Mouse (Mus musculus) CH12.LX (cell line): ENCODE data around the gene Sept1. TPM values are rescaled to one million over a fixed set of nuclear protein-coding genes. Genes with fewer than 3 reads are reported as not detected.
A peak's percentile ranks its signal among the peaks of the same experiment; 100 is the strongest.

Source experiments
- DNase-seq: peaks from one replicate; pipeline ENCODE4 v3.0.0-alpha.2; 2013; ENCODE audit errors: extremely low read depth
- H3K27ac ChIP-seq: 2 replicates; pipeline ENCODE4 v1.5.1; 2012; ENCODE audit warnings: low read depth, mild to moderate bottlenecking, control low read depth, moderate library complexity; ENCODE audit not compliant: insufficient read depth
- H3K27me3 ChIP-seq: replicated peaks from 2 replicates; pipeline ENCODE3; 2012; ENCODE audit warnings: inconsistent platforms
- H3K36me3 ChIP-seq, 2 experiments: replicated peaks in 1 of 2; 2 replicates each; pipeline versions ENCODE3 to v1.6.1; 2012; ENCODE audit warnings: inconsistent platforms in 1 of 2, low read length in 1 of 2, mild to moderate bottlenecking in 1 of 2, mixed read lengths in 1 of 2, moderate library complexity in 1 of 2; ENCODE audit not compliant: control insufficient read depth in 1 of 2, insufficient read depth in 1 of 2
- H3K4me1 ChIP-seq, 2 experiments: 2 replicates each; pipeline ENCODE4 v1.6.1; 2012; ENCODE audit warnings: inconsistent platforms in 1 of 2, moderate library complexity in 1 of 2; ENCODE audit not compliant: insufficient read depth in 2 of 2, control insufficient read depth in 1 of 2
- H3K4me2 ChIP-seq: 2 replicates; pipeline ENCODE4 v1.6.1; 2012; ENCODE audit warnings: low read depth, mild to moderate bottlenecking, control low read depth; ENCODE audit not compliant: poor library complexity, insufficient read depth, severe bottlenecking
- H3K4me3 ChIP-seq, 3 experiments: fragments of 150-350 bp in 1 of 3; sonication (generic) in 1 of 3; replicated peaks in 1 of 3; 2 replicates each; pipeline versions ENCODE3 to v1.5.1; 2011 to 2012; ENCODE audit warnings: low read depth in 2 of 3, low read length in 2 of 3, mild to moderate bottlenecking in 2 of 3, moderate library complexity in 2 of 3, control low read depth in 1 of 3, improper control_type of control experiment in 1 of 3, inconsistent platforms in 1 of 3, mixed read lengths in 1 of 3; ENCODE audit not compliant: poor library complexity in 1 of 3
- H3K79me2 ChIP-seq: replicated peaks from 2 replicates; pipeline ENCODE4 v1.6.1; 2012; ENCODE audit warnings: mild to moderate bottlenecking, moderate library complexity; ENCODE audit not compliant: control insufficient read depth, poor library complexity, insufficient read depth, severe bottlenecking; ENCODE audit errors: extremely low read depth
- H3K9ac ChIP-seq: 2 replicates; pipeline ENCODE4 v1.6.1; 2012; ENCODE audit warnings: low read depth, mild to moderate bottlenecking, control low read depth, moderate library complexity; ENCODE audit not compliant: insufficient read depth
- H3K9me3 ChIP-seq: replicated peaks from 2 replicates; pipeline ENCODE3; 2012; ENCODE audit warnings: low read length, inconsistent platforms, mixed read lengths
- BHLHE40 ChIP-seq: IDR thresholded peaks from 2 replicates; pipeline ENCODE4 v1.6.1; 2011; ENCODE audit warnings: mild to moderate bottlenecking, low read depth, low read length, improper control_type of control experiment
- CHD2 ChIP-seq: IDR thresholded peaks from 2 replicates; pipeline ENCODE4 v1.6.1; 2011; ENCODE audit warnings: low read length, improper control_type of control experiment
- CTCF ChIP-seq, 2 experiments: IDR thresholded peaks in 1 of 2; conservative IDR thresholded peaks in 1 of 2; 2 replicates each; pipeline ENCODE4 v1.5.1; 2011 to 2012; ENCODE audit warnings: low read depth in 2 of 2, low read length in 2 of 2, improper control_type of control experiment in 1 of 2, inconsistent platforms in 1 of 2, mild to moderate bottlenecking in 1 of 2, moderate library complexity in 1 of 2
- E2F4 ChIP-seq: IDR thresholded peaks from 2 replicates; pipeline ENCODE4 v1.6.1; 2011; ENCODE audit warnings: low read depth, low read length, improper control_type of control experiment; ENCODE audit not compliant: insufficient replicate concordance
- ELF1 ChIP-seq: IDR thresholded peaks from 2 replicates; pipeline ENCODE4 v1.6.1; 2014; ENCODE audit warnings: low read depth, mild to moderate bottlenecking, inconsistent platforms, low read length, improper control_type of control experiment
- EP300 ChIP-seq: IDR thresholded peaks from 2 replicates; pipeline ENCODE4 v1.6.1; 2011; ENCODE audit warnings: low read length, improper control_type of control experiment
- ETS1 ChIP-seq: conservative IDR thresholded peaks from 2 replicates; pipeline ENCODE4 v1.6.1; 2012; ENCODE audit warnings: low read depth, mild to moderate bottlenecking, inconsistent platforms, low read length, improper control_type of control experiment, moderate library complexity
- GABPA ChIP-seq: IDR thresholded peaks from 2 replicates; pipeline ENCODE4 v1.6.1; 2012; ENCODE audit warnings: low read depth, low read length, improper control_type of control experiment, inconsistent platforms; ENCODE audit not compliant: insufficient replicate concordance
- JUN ChIP-seq: IDR thresholded peaks from 2 replicates; pipeline ENCODE4 v1.6.1; 2011; ENCODE audit warnings: low read depth, mild to moderate bottlenecking, low read length, improper control_type of control experiment, moderate library complexity; ENCODE audit not compliant: insufficient read depth
- KAT2A ChIP-seq: IDR thresholded peaks from 2 replicates; pipeline ENCODE4 v1.6.1; 2012; ENCODE audit warnings: low read length, improper control_type of control experiment, inconsistent platforms; ENCODE audit not compliant: insufficient replicate concordance
- MAX ChIP-seq: IDR thresholded peaks from 2 replicates; pipeline ENCODE4 v1.6.1; 2011; ENCODE audit warnings: low read length, improper control_type of control experiment
- MEF2A ChIP-seq: IDR thresholded peaks from 2 replicates; pipeline ENCODE4 v1.6.1; 2014; ENCODE audit warnings: low read depth, mild to moderate bottlenecking, inconsistent platforms, low read length, improper control_type of control experiment, borderline replicate concordance
- NELFE ChIP-seq: IDR thresholded peaks from 2 replicates; pipeline ENCODE4 v1.6.1; 2011; ENCODE audit warnings: low read depth, low read length, improper control_type of control experiment
- PAX5 ChIP-seq: IDR thresholded peaks from 2 replicates; pipeline ENCODE4 v1.6.1; 2012; ENCODE audit warnings: low read length, inconsistent platforms, mixed read lengths
- POLR2A ChIP-seq: IDR thresholded peaks from 2 replicates; pipeline ENCODE4 v1.6.1; 2011; ENCODE audit warnings: low read depth, mild to moderate bottlenecking, improper control_type of control experiment, low read length
- RAD21 ChIP-seq: IDR thresholded peaks from 2 replicates; pipeline ENCODE4 v1.6.1; 2011; ENCODE audit warnings: low read depth, mild to moderate bottlenecking, low read length, improper control_type of control experiment, moderate library complexity
- SIN3A ChIP-seq: IDR thresholded peaks from 2 replicates; pipeline ENCODE4 v1.6.1; 2012; ENCODE audit warnings: low read length, improper control_type of control experiment, inconsistent platforms
- TBP ChIP-seq: conservative IDR thresholded peaks from 2 replicates; pipeline ENCODE4 v1.6.1; 2011; ENCODE audit warnings: low read depth, low read length, improper control_type of control experiment
- TCF12 ChIP-seq: IDR thresholded peaks from 2 replicates; pipeline ENCODE4 v1.6.1; 2014; ENCODE audit warnings: low read depth, mild to moderate bottlenecking, inconsistent platforms, low read length, improper control_type of control experiment
- USF2 ChIP-seq: conservative IDR thresholded peaks from 2 replicates; pipeline ENCODE4 v1.6.1; 2011; ENCODE audit warnings: low read depth, low read length, improper control_type of control experiment
- ZC3H11A ChIP-seq: IDR thresholded peaks from 2 replicates; pipeline ENCODE4 v1.6.1; 2012; ENCODE audit warnings: low read depth, mild to moderate bottlenecking, inconsistent platforms, low read length, improper control_type of control experiment
- ZNF384 ChIP-seq: IDR thresholded peaks from 2 replicates; pipeline ENCODE4 v1.6.1; 2012; ENCODE audit warnings: low read depth, low read length, improper control_type of control experiment, inconsistent platforms
- dilution Hi-C: fragments of 300-500 bp; cut with MboI; formaldehyde crosslinking; loops from 2 replicates; pipeline ENCODE4 v1.14.3; 2020; ENCODE audit warnings: low sequenced_read_pairs; ENCODE audit not compliant: extremely low pct_unique_long_range_greater_than_20kb, extremely low pct_ligation_motif_present
- in situ Hi-C: fragments of 300-500 bp; cut with MboI; formaldehyde crosslinking; loops from 3 replicates; pipeline ENCODE4 v1.14.3; 2019; ENCODE audit warnings: low sequenced_read_pairs, low pct_ligation_motif_present, low pct_unique_long_range_greater_than_20kb, mixed read lengths
- polyA plus RNA-seq: library from polyadenylated mRNA; unstranded; fragments of >175 nt; gene quantifications from 2 replicates; pipeline ENCODE4 v1.2.1, GENCODE M21; 2012; ENCODE audit warnings: low read depth; ENCODE audit not compliant: insufficient read length
- total RNA-seq, 2 experiments: library from RNA; depleted of rRNA; stranded (reverse); fragments of 300-350 nt in 1 of 2; fragments of >200 nt in 1 of 2; gene quantifications; 2 replicates each; pipeline ENCODE4 v1.2.3; 2012 to 2014

Sept1 gene
- total and polyA plus RNA-seq, 3 experiments, result 42.7 to 171 (median 92.3) TPM

DNA sequence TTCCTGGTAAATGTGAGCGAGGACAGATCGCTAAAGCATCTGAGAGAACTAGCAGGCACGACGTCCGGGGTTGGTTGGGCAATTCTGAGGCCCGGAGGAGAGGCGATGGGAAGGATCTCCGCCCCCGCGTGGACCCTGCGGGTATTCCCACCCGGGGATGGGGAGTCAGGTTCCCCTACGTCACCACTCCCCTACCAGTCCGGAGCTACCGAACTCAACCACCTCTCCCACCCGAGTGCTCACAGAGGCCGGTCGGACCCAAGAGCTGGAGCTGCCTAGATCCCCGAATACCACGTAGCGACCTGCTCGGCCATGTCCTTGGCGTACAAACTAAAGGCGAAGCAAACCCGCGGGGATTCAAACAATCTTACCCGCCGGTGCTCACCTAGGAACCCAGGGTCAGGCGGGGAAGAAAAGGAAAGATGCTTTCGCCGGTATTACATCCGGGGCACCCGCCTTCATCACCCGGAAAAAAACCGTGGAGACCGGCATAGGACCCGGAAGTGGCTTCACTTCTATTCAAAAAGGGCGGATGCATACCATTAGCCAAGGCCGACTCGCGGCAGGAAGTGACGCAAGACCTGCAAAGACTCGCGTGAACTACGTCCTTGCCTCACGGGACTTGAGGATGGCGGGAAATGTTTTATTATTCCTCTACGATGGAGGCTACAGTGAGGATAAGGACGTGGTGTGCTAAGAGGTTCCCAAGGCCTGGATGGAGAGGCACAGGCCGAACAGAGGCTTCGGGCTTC is 37.2 kb downstream of the Sept1 start, which contains the start of gene Cd2bp2 (continued):
- TF ChIP-seq ETS1 (peak; percentile 35; the same call in 1 of the 2 replicates), KAT2A (peak; percentile 97), RAD21 (peak; percentile 34), ZNF384 (no peak), GABPA (no peak; the same call in 1 of the 2 replicates), POLR2A (peak; percentile 91), MAX (peak; percentile 94), ELF1 (peak; percentile 99), MEF2A (0 out of 2 replicates have a peak, but pooled peaks have one; percentile 57), TCF12 (peak; percentile 90), CHD2 (peak; percentile 99), CTCF (conservative IDR thresholded peaks at IDR 0.05 in 1 of 2, IDR thresholded peaks at IDR 0.05 in 1 of 2; ENCODE audit: low read depth in 2 of 2, low read length in 2 of 2) (peak in 1 of 2 experiments; percentile 60; a peak in 2 of 4 replicates), SIN3A (peak; percentile 89), TBP (peak; percentile 89), E2F4 (peak; percentile 100), NELFE (peak; percentile 95), BHLHE40 (peak; percentile 96)

DNA sequence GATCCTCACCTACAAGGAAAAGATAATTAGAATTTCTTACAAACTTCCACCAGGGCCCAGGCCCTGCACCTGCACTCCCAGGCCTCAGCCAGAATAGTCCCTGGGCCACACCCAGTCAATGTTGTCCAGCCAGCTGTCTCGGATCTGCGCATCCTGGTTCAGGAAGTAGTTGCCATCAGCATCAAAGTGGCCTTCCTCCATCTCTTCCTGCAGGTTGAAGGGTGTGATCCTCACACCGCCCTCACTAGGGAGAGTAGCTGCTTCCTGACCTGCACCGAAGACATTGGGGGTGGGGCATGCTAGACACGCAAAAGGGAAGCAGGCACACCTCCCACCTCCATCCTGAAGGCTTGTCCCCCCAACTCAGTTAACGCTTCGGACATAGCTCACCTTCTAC is 38.3 kb downstream of the Sept1 start:
- H3K4me3 ChIP-seq, result peak overlapping the region; percentile 68 to 79 (median 78)
- peak overlapping the region; percentile 86 for H3K27ac ChIP-seq
- no peak for DNase-seq
- in situ Hi-C loops (no loop called here), dilution Hi-C loops (no loop called here)
- no peaks in the 10 kb centered on the region for H3K9me3 ChIP-seq
- no peaks in the 10 kb centered on the region for H3K27me3 ChIP-seq
- H3K4me1 ChIP-seq, result peaks cover 17 to 57% of the 10 kb centered on the region in 2 experiments
- H3K4me2 ChIP-seq, result peak overlapping the region; percentile 74
- H3K79me2 ChIP-seq, result peaks cover 36% of the 10 kb centered on the region
- TF ChIP-seq EP300 (no peak), CHD2 (peak; percentile 29; the same call in 1 of the 2 replicates), ZC3H11A (no peak), TBP (no peak), SIN3A (0 out of 2 replicates have a peak, but pooled peaks have one; percentile 20), USF2 (no peak), PAX5 (no peak), JUN (no peak)
- H3K9ac ChIP-seq, result peak overlapping the region; percentile 95
- peaks cover 60 to 80% of the 10 kb centered on the region in 2 experiments for H3K36me3 ChIP-seq
